In the genomic region with DNA sequence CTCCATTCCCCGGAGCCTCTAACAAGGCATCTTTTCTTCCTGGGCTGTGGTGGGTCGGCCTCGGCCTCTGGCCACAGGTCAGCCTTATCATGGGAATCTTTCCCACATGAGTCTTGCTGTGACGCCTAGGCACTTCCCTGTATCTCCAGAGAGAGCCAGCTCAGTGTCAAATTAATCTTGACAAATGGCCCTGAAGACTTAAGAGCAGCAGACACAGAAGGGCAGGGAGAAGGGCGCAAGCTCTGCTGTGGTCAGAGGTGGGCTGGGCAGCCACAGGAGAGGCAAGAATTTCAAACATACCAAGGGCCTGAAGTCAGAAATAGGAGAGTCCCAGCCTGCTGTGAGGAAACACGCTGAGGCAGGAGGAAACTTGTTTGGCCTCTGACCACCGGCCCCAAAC, we compare ENCODE assay signal across 10 mouse cellular contexts. TPM values are rescaled to one million over a fixed set of nuclear protein-coding genes. Genes with fewer than 3 reads are reported as not detected.
A peak's percentile ranks its signal among the peaks of the same experiment; 100 is the strongest.
DNase-seq lines count a peak whose midpoint lies in the region; ATAC-seq and TF ChIP-seq lines count a peak whose summit lies in the region.
"Had no signal": no experiment of that assay in that cellular context is flagged by ENCODE, and none has a peak within 500 bp of the region (broad histone marks: within the 10 kb centered on the region; RNA-seq: fewer than 3 reads in every experiment).

No protein-coding gene starts in this region.

- peaks cover 39% of the 10 kb centered on the region for H3K4me1 ChIP-seq in kidney, embryonic 15.5 days
- H3K4me1 ChIP-seq in neural tube, embryonic 14.5 days (ENCODE audit: control insufficient read depth, insufficient read depth, low read length), result no peaks in the 10 kb centered on the region
- peaks cover 19% of the 10 kb centered on the region for H3K4me1 ChIP-seq in intestine, postnatal 0 days (replicated peaks; ENCODE audit: control insufficient read depth, insufficient read depth, low read length)

- no peak overlapping the region for H3K4me2 ChIP-seq in kidney, embryonic 15.5 days
- H3K4me2 ChIP-seq in neural tube, embryonic 14.5 days (ENCODE audit: low read depth, low read length), result no peak overlapping the region
- no peak overlapping the region for H3K4me2 ChIP-seq in intestine, postnatal 0 days (replicated peaks; ENCODE audit: low read depth)

- no peak overlapping the region for H3K4me3 ChIP-seq in kidney, embryonic 15.5 days (replicated peaks)
- H3K4me3 ChIP-seq in neural tube, embryonic 14.5 days (ENCODE audit: low read depth, low read length), result no peak overlapping the region
- no peak overlapping the region for H3K4me3 ChIP-seq in intestine, postnatal 0 days (ENCODE audit: low read depth, low read length)
- H3K4me3 ChIP-seq: megakaryocyte, embryonic 14.5 days had no signal

- DNase-seq in lung, adult 18-20 months, result peak; percentile 79 to 87
- DNase-seq in lung, postnatal 10 days, result no peak
- peak; percentile 78 for DNase-seq in embryo, embryonic 10 days (ENCODE audit: low spot score)
- no peak for DNase-seq in liver
- DNase-seq in frontal cortex, postnatal 14 days (ENCODE audit: low spot score in 2 of 2), result no peak
- DNase-seq: right cerebral cortex, adult 18-20 months had no signal

- TF ChIP-seq CTCF in intestine, postnatal 0 days (IDR thresholded peaks at IDR 0.05; ENCODE audit: low read depth), result no peak

- H3K9me3 ChIP-seq in kidney, embryonic 15.5 days (replicated peaks), result no peaks in the 10 kb centered on the region
- H3K9me3 ChIP-seq in neural tube, embryonic 14.5 days (ENCODE audit: control insufficient read depth, low read length), result no peaks in the 10 kb centered on the region
- H3K9me3 ChIP-seq in intestine, postnatal 0 days (ENCODE audit: control insufficient read depth), result no peaks in the 10 kb centered on the region
- H3K9me3 ChIP-seq: megakaryocyte, embryonic 14.5 days had no signal

- H3K9ac ChIP-seq in kidney, embryonic 15.5 days, result no peak overlapping the region
- H3K9ac ChIP-seq in neural tube, embryonic 14.5 days (replicated peaks; ENCODE audit: low read depth, low read length), result no peak overlapping the region
- no peak overlapping the region for H3K9ac ChIP-seq in intestine, postnatal 0 days (ENCODE audit: low read depth, low read length)

- H3K27ac ChIP-seq in kidney, embryonic 15.5 days, result peak overlapping the region; percentile 7; the same call in 1 of the 2 replicates
- H3K27ac ChIP-seq in neural tube, embryonic 14.5 days (ENCODE audit: low read depth, low read length), result no peak overlapping the region
- no peak overlapping the region for H3K27ac ChIP-seq in intestine, postnatal 0 days (ENCODE audit: low read depth, low read length)

- no peaks in the 10 kb centered on the region for H3K36me3 ChIP-seq in kidney, embryonic 15.5 days
- H3K36me3 ChIP-seq in neural tube, embryonic 14.5 days (ENCODE audit: control insufficient read depth, insufficient read depth, low read length), result no peaks in the 10 kb centered on the region
- no peaks in the 10 kb centered on the region for H3K36me3 ChIP-seq in intestine, postnatal 0 days (ENCODE audit: control insufficient read depth, insufficient read depth)

- H3K27me3 ChIP-seq in kidney, embryonic 15.5 days, result no peaks in the 10 kb centered on the region
- H3K27me3 ChIP-seq in neural tube, embryonic 14.5 days (ENCODE audit: control insufficient read depth, insufficient read depth, low read length), result no peaks in the 10 kb centered on the region
- no peaks in the 10 kb centered on the region for H3K27me3 ChIP-seq in intestine, postnatal 0 days (replicated peaks; ENCODE audit: control insufficient read depth, insufficient read depth, low read length)

- WGBS in kidney, embryonic 15.5 days, result 20% methylated on average over 7 of the region's 7 CpGs
- 33% methylated on average over 7 of the region's 7 CpGs for WGBS in neural tube, embryonic 14.5 days
- WGBS in intestine, postnatal 0 days, result 31% methylated on average over 7 of the region's 7 CpGs

- ATAC-seq in kidney, embryonic 15.5 days (replicated peaks; ENCODE audit: low FRiP score), result no peak
- ATAC-seq in neural tube, embryonic 14.5 days (ENCODE audit: low read depth), result 0 out of 2 replicates have a peak, but pooled peaks have one; percentile 17
- ATAC-seq in intestine, postnatal 0 days, result no peak

RNA-seq across cellular contexts. Expression of gene Adamtsl4, which starts 8.6 kb away (rescaled TPM):
- polyA plus RNA-seq in kidney, embryonic 15.5 days (2015; fragmentation: Nextera tagmentation; extraction: Ambion mirVana), result 4.0 and 6.3 TPM in 2 replicates
- 0.88 and 1.1 TPM in 2 replicates for polyA plus RNA-seq in neural tube, embryonic 14.5 days (2014; fragmentation: Nextera tagmentation; extraction: Ambion mirVana)
- polyA plus RNA-seq in intestine, postnatal 0 days (2015; fragmentation: Nextera tagmentation; extraction: Ambion mirVana), result 3.2 and 3.8 TPM in 2 replicates

RNA-seq across cellular contexts. Expression of gene Mcl1, which starts 37.8 kb away (rescaled TPM):
- 51.2 and 54.4 TPM in 2 replicates for polyA plus RNA-seq in kidney, embryonic 15.5 days (2015; fragmentation: Nextera tagmentation; extraction: Ambion mirVana)
- 49.0 and 65.6 TPM in 2 replicates for polyA plus RNA-seq in neural tube, embryonic 14.5 days (2014; fragmentation: Nextera tagmentation; extraction: Ambion mirVana)
- 52.4 and 53.3 TPM in 2 replicates for polyA plus RNA-seq in intestine, postnatal 0 days (2015; fragmentation: Nextera tagmentation; extraction: Ambion mirVana)

RNA-seq across cellular contexts. Expression of gene Ecm1, which starts 43.0 kb away (rescaled TPM):
- polyA plus RNA-seq in kidney, embryonic 15.5 days (2015; fragmentation: Nextera tagmentation; extraction: Ambion mirVana), result 177 and 231 TPM in 2 replicates
- 7.7 and 11.3 TPM in 2 replicates for polyA plus RNA-seq in neural tube, embryonic 14.5 days (2014; fragmentation: Nextera tagmentation; extraction: Ambion mirVana)
- 35.8 and 39.1 TPM in 2 replicates for polyA plus RNA-seq in intestine, postnatal 0 days (2015; fragmentation: Nextera tagmentation; extraction: Ambion mirVana)

Comparison
In these comparisons a context has a peak if more than half of its experiments do, and no peak if none do; other contexts are left out.
1. DNase-seq: peak in lung, adult 18-20 months (2 of 2) and embryo, embryonic 10 days (single experiment); none in lung, postnatal 10 days (single experiment), liver (single experiment) and frontal cortex, postnatal 14 days (0 of 2).